Mouse (Mus musculus): ENCODE data around the gene Gm2004.
"Not testable (repeated sequence)": the region's sequence is repeated elsewhere in the genome, so short reads cannot be mapped to it uniquely, and the experiment has no call there.

Gm2004 gene

DNA sequence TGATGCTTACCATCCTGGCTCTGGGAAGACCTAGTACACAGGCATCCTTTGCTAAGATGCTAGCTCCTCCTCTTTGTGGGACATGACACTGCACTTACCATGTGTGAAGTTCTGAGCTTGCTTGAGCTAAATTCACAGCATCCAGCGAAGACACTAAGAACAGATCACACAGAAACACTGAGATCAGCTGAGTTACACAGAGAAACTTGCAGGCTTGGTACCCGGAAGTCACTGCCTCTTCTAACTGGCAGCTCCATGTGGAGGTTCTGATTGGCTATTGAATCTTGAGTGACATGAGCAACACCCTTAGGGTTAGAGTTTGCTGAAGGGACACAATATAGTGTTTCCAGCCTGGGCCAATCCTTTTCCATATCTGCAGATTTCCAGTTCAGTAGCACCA, at the start of gene Gm2004:
Gene Gm2004, minus strand, starts transcription at position 101 of the 400 bp plus-strand sequence.
- not testable (repeated sequence) for DNase-seq
